ENCODE assay signal across 8 mouse cellular contexts in the genomic region with DNA sequence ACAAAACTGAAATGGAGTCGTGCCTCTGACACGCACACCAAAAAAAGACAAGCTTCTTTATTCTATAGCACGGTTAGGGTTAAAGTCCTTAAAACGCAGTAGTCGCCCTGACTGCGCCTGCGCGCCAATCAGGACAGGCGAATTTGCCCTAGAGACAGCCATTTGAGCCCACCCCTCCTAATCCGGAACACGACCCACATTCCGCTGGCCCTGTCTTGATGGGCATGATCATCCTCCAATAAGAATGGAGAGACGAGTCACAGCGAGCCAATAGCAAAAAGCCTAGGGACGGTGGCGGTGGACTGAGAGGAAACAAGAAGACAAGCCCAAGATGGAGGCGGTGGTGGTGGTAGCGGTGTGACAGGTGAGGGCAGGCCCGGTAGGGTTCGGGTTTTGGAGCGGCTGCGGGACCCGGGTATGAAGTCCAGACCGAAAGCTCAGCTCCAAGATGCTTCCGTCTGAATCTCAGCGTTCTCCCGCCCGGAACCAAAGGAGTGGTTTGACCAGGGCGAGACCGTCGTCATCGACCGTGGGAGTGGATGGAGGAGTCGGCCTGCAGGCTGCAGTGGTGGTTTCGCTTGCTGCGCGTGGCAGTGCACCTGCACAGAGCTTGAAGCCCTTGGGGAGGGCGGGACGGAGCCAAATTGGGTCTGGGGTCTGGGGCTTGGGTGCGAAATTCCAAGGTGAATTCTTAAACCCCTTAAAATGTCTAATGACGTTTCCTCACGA. TPM values are rescaled to one million over a fixed set of nuclear protein-coding genes. Genes with fewer than 3 reads are reported as not detected.
DNase-seq lines count a peak whose midpoint lies in the region; ATAC-seq lines count a peak whose summit lies in the region.

No protein-coding gene starts in this region.

- peak; percentile 100 for ATAC-seq in hematopoietic stem cell, adult 5-6 weeks (replicated peaks in 1 of 2; ENCODE audit: insufficient read depth in 1 of 2, low FRiP score in 2 of 2, low TSS enrichment in 1 of 2, low read depth in 1 of 2, poor library complexity in 2 of 2, severe bottlenecking in 2 of 2)
- ATAC-seq in lung, embryonic 16.5 days (ENCODE audit: low read depth) = peak; percentile 99

- H3K27me3 ChIP-seq in lung, embryonic 16.5 days (ENCODE audit: control insufficient read depth, insufficient read depth, low read depth, low read length) = no peaks in the 10 kb centered on the region

- H3K4me1 ChIP-seq in lung, embryonic 16.5 days (replicated peaks; ENCODE audit: control insufficient read depth, insufficient read depth, low read length) = no peaks in the 10 kb centered on the region

- DNase-seq in MEL-GATA-1-ER (ENCODE audit: extremely low read depth, low read depth) = peak; percentile 99
- DNase-seq in cerebellum, adult 8-10 months = peak; percentile 88
- peak; percentile 95 for DNase-seq in forelimb bud, embryonic 11.5 days (ENCODE audit: low read depth, low spot score)
- DNase-seq in layer of hippocampus, adult 9-10 months (ENCODE audit: low spot score) = peak; percentile 94
- peak; percentile 57 for DNase-seq in ovary, postnatal 10 days (ENCODE audit: low spot score)
- DNase-seq in thymus, postnatal 10 days (ENCODE audit: low spot score in 2 of 2) = peak; percentile 86 to 90

- peak overlapping the region; percentile 42 for H3K27ac ChIP-seq in lung, embryonic 16.5 days (ENCODE audit: low read length)

- 0 out of 2 replicates have a peak, but pooled peaks cover under 1% of the 10 kb centered on the region for H3K36me3 ChIP-seq in lung, embryonic 16.5 days (ENCODE audit: control insufficient read depth, insufficient read depth, low read length)

- peak overlapping the region; percentile 73 for H3K9ac ChIP-seq in lung, embryonic 16.5 days (ENCODE audit: low read length)

- H3K4me2 ChIP-seq in lung, embryonic 16.5 days (ENCODE audit: low read depth, low read length) = peak overlapping the region; percentile 62

- peak overlapping the region; percentile 70 for H3K4me3 ChIP-seq in lung, embryonic 16.5 days (ENCODE audit: low read length)

- 13% methylated on average over 42 of the region's 42 CpGs for WGBS in lung, embryonic 16.5 days

- H3K9me3 ChIP-seq in lung, embryonic 16.5 days (ENCODE audit: control insufficient read depth, low read length) = no peaks in the 10 kb centered on the region

RNA-seq across cellular contexts. Expression of a gene that starts 21.5 kb away (rescaled TPM):
- not detected in 2 replicates for total RNA-seq in hematopoietic stem cell, adult 5-6 weeks (2017)
- polyA plus RNA-seq in lung, embryonic 16.5 days (2015; fragmentation: Nextera tagmentation; extraction: Ambion mirVana) = 24.8 and 26.1 TPM in 2 replicates

RNA-seq across cellular contexts. Expression of a gene that starts 50.8 kb away (rescaled TPM):
- 38.7 and 51.7 TPM in 2 replicates for total RNA-seq in hematopoietic stem cell, adult 5-6 weeks (2017)
- 107 and 118 TPM in 2 replicates for polyA plus RNA-seq in lung, embryonic 16.5 days (2015; fragmentation: Nextera tagmentation; extraction: Ambion mirVana)

Comparison
In these comparisons a context has a peak if more than half of its experiments do, and no peak if none do; other contexts are left out.
1. Peak in every context shown above with its lines: DNase-seq, ATAC-seq, H3K4me3 ChIP-seq and H3K27ac ChIP-seq.